Mouse (Mus musculus) forebrain, postnatal 0 days (tissue): ENCODE measurements around the gene C6. TPM values are rescaled to one million over a fixed set of nuclear protein-coding genes. Genes with fewer than 3 reads are reported as not detected.

Experiments used
- ATAC-seq: fragments of 200-750 bp; cut with Nextera tagmentation; 2 replicates; pipeline ENCODE4 v1.8.0; 2017; ENCODE audit warnings: mild to moderate bottlenecking, moderate library complexity
- DNase-seq: peaks from one replicate; pipeline ENCODE4 v3.0.0-alpha.2; 2015
- H3K27ac ChIP-seq: fragments of 300-500 bp; sonication (generic); 2 replicates; pipeline ENCODE4 v1.5.1; 2014; ENCODE audit warnings: low read depth, mild to moderate bottlenecking, antibody characterized with exemption, low read length, moderate library complexity, mixed read lengths
- H3K27me3 ChIP-seq: fragments of 300-500 bp; sonication (generic); 2 replicates; pipeline ENCODE4 v1.6.1; 2014; ENCODE audit warnings: mild to moderate bottlenecking, low read length, mixed read lengths; ENCODE audit not compliant: insufficient read depth
- H3K36me3 ChIP-seq: fragments of 300-500 bp; sonication (generic); 2 replicates; pipeline ENCODE4 v1.6.1; 2014; ENCODE audit warnings: mild to moderate bottlenecking, moderate library complexity; ENCODE audit not compliant: insufficient read depth
- H3K4me1 ChIP-seq: fragments of 300-500 bp; sonication (generic); 2 replicates; pipeline ENCODE4 v1.6.1; 2014; ENCODE audit warnings: antibody characterized with exemption; ENCODE audit not compliant: insufficient read depth
- H3K4me2 ChIP-seq: fragments of 300-500 bp; sonication (generic); 2 replicates; pipeline ENCODE4 v1.6.1; 2014; ENCODE audit warnings: low read depth, mild to moderate bottlenecking, moderate library complexity
- H3K4me3 ChIP-seq: fragments of 300-500 bp; sonication (generic); 2 replicates; pipeline ENCODE4 v1.5.1; 2014; ENCODE audit warnings: low read depth, low read length, mixed read lengths
- H3K9ac ChIP-seq: fragments of 300-500 bp; sonication (generic); 2 replicates; pipeline ENCODE4 v1.6.1; 2014; ENCODE audit warnings: mild to moderate bottlenecking
- H3K9me3 ChIP-seq: fragments of 300-500 bp; sonication (generic); 2 replicates; pipeline ENCODE4 v1.6.1; 2016; ENCODE audit warnings: low read length
- CTCF ChIP-seq: sonication (generic); IDR thresholded peaks from 2 replicates; pipeline ENCODE4 v1.5.1; 2016; ENCODE audit warnings: antibody characterized with exemption, control low read depth, low read depth
- WGBS: fragments of 180-500 bp; shearing (Covaris S2); extraction: QIAGEN DNeasy Blood & Tissue Kit; methylation state at CpG from one replicate; pipeline ENCODE4 v1.1.7; 2014; 5-methylcytosine and 5-hydroxymethylcytosine counted together
- polyA plus RNA-seq: library from polyadenylated mRNA; unstranded; fragments of >200 nt; fragmentation: Nextera tagmentation; extraction: Ambion mirVana; gene quantifications from 2 replicates; pipeline ENCODE4 v1.2.1, GENCODE M21; 2015
- total RNA-seq: library from RNA; depleted of rRNA; stranded (reverse); fragments of >200 nt; gene quantifications from 2 replicates; pipeline ENCODE4 v1.2.3, GENCODE M21; 2014

Gene C6
- total and polyA plus RNA-seq, 2 experiments from 2014 or later, result 0.05 to 0.24 TPM

DNA sequence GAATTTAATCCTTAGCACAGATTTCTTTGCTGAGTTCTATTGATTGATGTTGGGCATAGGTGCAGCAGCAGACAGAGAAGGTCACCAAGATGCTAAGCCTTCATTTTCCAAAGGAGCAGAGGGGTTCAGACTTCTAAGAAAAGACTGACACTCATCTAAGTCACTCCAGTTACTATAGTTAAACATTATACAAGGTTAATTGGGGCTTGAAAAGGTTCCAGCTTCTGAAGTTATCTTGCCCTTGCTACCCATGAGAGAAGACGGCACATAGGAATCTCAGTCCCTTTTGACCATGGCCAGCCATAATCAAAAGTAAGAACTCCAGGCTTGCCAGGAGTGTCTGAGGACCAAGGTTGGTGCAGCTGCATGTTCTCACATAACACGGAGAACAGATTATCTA, 77.3 kb downstream of the C6 start:
- no peak overlapping the region for H3K9ac ChIP-seq
- DNase-seq (no peak), ATAC-seq (no peak)
- WGBS, result 93% methylated on average over 2 of the region's 2 CpGs
- no peak overlapping the region for H3K27ac ChIP-seq
- no peak for TF ChIP-seq CTCF
- no peak overlapping the region for H3K4me3 ChIP-seq
- H3K27me3 ChIP-seq, result no peaks in the 10 kb centered on the region
- no peaks in the 10 kb centered on the region for H3K36me3 ChIP-seq
- H3K4me1 ChIP-seq, result no peaks in the 10 kb centered on the region
- H3K4me2 ChIP-seq, result no peak overlapping the region
- H3K9me3 ChIP-seq, result no peaks in the 10 kb centered on the region

DNA sequence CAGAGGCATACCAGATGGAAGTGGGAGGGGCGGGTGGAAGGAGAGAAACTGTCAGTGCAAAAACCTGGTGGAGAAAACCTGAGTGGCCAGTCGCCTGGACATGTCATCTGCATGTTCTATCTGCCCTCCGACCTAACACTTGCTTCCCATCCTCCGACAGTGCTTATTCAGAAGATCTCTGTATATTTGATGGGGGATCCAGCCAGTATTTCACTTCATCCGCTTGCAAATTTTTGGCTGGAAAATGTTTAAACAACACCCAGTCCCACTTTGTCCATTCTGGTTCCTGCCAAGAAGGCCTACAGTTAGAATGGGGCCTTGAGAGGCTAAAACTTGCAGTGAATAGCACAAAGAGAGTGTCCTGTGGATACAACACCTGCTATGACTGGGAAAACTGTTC, 81.2 kb downstream of the C6 start:
- WGBS, result 89% methylated on average over 5 of the region's 5 CpGs
- H3K27ac ChIP-seq, result no peak overlapping the region
- no peak for ATAC-seq

DNA sequence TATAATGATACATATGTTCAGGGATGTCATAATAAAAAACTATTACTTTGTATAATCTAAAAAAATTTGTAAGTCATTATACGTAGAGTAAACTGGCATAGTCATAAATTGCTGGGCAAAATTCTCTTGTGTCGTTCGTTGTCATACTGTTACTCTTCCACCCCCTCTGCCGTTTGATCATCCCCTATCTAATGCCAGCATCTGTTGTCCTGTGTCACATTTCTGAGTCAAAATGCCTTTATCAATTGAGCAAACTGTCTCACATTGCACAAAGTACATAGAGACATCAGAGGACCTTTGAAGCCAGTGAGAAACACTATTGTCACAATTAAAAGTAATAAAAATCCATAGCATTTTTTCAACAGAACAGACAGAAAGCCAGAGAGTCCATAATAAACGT, 88.0 kb downstream of the C6 start:
- no peak overlapping the region for H3K4me3 ChIP-seq
- H3K27me3 ChIP-seq, result no peaks in the 10 kb centered on the region
- no peaks in the 10 kb centered on the region for H3K36me3 ChIP-seq
- no peak for TF ChIP-seq CTCF
- ATAC-seq, result no peak
- DNase-seq, result no peak
- H3K4me2 ChIP-seq, result no peak overlapping the region
- H3K4me1 ChIP-seq, result no peaks in the 10 kb centered on the region
- 90% methylated on average over 5 of the region's 5 CpGs for WGBS
- H3K9me3 ChIP-seq, result no peaks in the 10 kb centered on the region
- H3K9ac ChIP-seq, result no peak overlapping the region
- H3K27ac ChIP-seq, result no peak overlapping the region

More for the DNA sequence above, 81.2 kb downstream of the C6 start:
- H3K4me1 ChIP-seq, result no peaks in the 10 kb centered on the region
- H3K36me3 ChIP-seq, result no peaks in the 10 kb centered on the region
- TF ChIP-seq CTCF, result no peak
- H3K27me3 ChIP-seq, result no peaks in the 10 kb centered on the region
- no peak for DNase-seq
- no peak overlapping the region for H3K9ac ChIP-seq
- H3K4me3 ChIP-seq, result no peak overlapping the region
- no peak overlapping the region for H3K4me2 ChIP-seq
- no peaks in the 10 kb centered on the region for H3K9me3 ChIP-seq

DNA sequence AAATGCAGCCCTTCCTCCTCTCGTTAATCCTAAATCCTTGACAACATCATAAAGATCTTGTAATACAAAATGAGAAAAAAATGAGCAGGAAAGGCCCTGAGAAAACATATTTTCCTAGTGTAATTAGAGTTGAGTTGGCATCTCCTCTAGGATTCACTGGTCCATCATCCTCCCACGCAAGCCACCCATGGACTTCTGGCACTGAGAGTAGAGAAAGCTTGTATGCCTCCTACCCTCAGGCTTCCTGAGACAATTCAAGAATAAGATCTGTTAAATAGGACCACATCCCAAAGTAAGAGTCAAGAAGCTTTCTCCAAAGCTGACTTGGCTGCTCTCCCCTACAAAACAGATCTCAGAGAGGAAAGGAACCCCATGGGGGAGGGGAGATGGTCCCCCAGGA, 88.7 kb downstream of the C6 start:
- DNase-seq, result no peak
- 83% methylated on average over 2 of the region's 2 CpGs for WGBS
- no peak overlapping the region for H3K4me3 ChIP-seq
- ATAC-seq, result no peak
- no peak overlapping the region for H3K9ac ChIP-seq
- no peak for TF ChIP-seq CTCF
- H3K4me1 ChIP-seq, result no peaks in the 10 kb centered on the region
- no peaks in the 10 kb centered on the region for H3K36me3 ChIP-seq
- H3K4me2 ChIP-seq, result no peak overlapping the region
- H3K27ac ChIP-seq, result no peak overlapping the region
- H3K9me3 ChIP-seq, result no peaks in the 10 kb centered on the region
- H3K27me3 ChIP-seq, result no peaks in the 10 kb centered on the region

DNA sequence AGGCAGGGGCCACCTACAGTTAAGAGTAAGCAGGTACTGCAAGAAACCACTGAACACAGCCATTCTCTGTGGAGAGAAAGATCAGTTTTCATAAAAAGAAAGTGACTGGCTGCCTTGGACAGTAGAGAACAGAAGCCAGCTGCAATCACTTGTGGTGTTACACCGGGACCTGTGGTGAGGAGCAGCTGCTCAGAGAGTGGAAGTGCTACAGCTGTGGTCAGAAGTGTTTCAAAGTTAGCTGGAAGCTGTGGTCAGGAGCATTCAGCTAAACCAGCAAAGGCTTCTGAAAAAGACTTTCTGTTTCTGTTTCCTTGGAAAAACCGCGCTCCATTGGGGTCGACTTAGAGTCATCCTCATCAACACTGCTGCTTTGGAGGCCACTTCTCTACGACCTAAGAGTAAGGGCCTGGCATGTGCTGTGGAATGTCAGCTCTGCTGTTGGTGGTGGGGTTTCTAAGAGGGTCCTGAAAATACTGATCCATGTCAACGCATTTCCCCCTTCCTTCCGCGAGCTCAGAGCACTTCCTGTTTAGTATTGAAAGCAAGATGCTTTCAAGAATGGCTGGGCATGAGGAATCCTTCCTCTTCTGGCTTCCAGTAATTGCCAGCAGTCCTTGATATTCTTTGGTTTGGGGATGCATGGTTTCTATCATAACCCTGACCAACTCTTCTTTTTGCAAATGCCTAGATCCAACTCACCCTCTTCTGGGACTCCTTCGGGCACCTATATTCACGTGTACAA, 89.9 kb downstream of the C6 start:
- TF ChIP-seq CTCF, result no peak
- no peak overlapping the region for H3K27ac ChIP-seq
- H3K9me3 ChIP-seq, result no peaks in the 10 kb centered on the region
- no peak overlapping the region for H3K4me2 ChIP-seq
- H3K27me3 ChIP-seq, result no peaks in the 10 kb centered on the region
- no peak for ATAC-seq
- H3K9ac ChIP-seq, result no peak overlapping the region
- no peak overlapping the region for H3K4me3 ChIP-seq
- H3K4me1 ChIP-seq, result no peaks in the 10 kb centered on the region
- no peak for DNase-seq
- H3K36me3 ChIP-seq, result no peaks in the 10 kb centered on the region
- 91% methylated on average over 10 of the region's 10 CpGs for WGBS

DNA sequence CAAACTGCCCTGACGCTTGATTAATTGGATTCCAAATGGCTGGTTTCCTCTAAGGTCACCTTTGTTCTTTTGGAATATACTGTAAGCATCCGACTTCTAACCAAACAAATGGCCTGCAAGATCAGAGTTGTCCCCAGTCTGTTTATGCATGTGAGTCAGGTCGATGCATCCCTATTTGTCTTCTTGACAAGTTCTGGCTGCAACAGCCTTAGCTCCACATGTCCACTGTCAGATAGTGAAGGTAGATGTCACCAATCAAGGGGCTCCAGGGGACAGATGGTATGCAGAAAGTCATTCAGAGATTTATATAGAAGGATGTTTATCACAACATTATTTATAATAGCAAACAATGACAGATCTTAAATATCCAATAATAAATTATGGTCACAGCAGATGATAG, 91.5 kb downstream of the C6 start:
- WGBS, result 77% methylated on average over 3 of the region's 3 CpGs
- Histone ChIP-seq H3K27me3 (no peaks in the 10 kb centered on the region), H3K27ac (no peak overlapping the region), H3K4me3 (no peak overlapping the region), H3K9me3 (no peaks in the 10 kb centered on the region), H3K36me3 (no peaks in the 10 kb centered on the region), H3K4me1 (no peaks in the 10 kb centered on the region), H3K4me2 (no peak overlapping the region), H3K9ac (no peak overlapping the region)
- DNase-seq (no peak), ATAC-seq (no peak)
- no peak for TF ChIP-seq CTCF

DNA sequence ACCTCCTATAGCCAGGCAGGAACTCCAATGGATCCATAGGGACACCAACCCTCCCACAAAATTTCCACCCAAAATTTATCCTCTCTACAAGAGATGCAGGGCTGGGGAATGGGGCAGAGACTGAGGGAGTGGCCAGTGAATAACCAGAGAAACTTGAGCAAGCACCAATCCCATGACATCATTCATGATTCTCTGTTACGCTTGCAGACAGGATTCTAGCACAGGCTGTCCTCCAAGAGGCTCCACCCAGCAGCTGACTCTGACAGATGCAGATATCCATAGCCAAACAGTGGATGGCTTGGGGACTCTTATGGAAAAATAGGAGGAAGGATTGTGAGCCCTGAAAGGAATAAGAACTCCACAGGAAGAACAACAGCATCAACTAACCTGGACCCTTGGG, 94.2 kb downstream of the C6 start:
- DNase-seq (no peak), ATAC-seq (no peak)
- Histone ChIP-seq H3K4me3 (no peak overlapping the region), H3K9ac (no peak overlapping the region), H3K27me3 (no peaks in the 10 kb centered on the region), H3K4me2 (no peak overlapping the region), H3K27ac (no peak overlapping the region), H3K9me3 (no peaks in the 10 kb centered on the region), H3K4me1 (no peaks in the 10 kb centered on the region), H3K36me3 (no peaks in the 10 kb centered on the region)
- TF ChIP-seq CTCF, result no peak
- WGBS, result 76% methylated on average over 1 of the region's 1 CpGs
